In the genomic region with DNA sequence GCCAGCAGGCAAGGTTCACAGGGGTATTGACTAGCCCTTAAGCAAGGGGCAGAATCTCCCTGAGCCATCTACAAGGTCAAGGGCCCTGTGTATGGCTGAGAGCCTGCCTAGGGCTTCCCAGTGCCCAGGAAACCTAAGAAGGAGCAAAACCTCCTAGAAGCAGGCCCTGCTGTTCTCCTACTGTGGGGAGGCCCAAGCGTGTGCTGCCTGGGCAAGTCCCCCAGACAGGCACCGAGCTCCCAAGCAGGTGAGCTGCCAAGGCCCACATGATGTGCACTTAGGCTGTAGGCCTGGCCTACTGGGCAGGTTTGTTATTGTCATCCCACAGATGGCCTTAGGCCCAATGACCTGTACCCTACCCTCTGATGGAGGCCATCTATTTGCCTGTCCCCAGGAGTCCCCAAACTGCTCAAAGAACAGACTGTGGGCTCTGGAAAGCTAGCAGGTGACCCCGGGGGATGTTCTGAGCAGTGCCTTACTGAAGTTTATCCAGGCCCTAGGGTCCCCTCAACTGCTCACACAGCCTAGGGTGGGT, we compare ENCODE assay signal across 8 mouse cellular contexts. TPM values are rescaled to one million over a fixed set of nuclear protein-coding genes. Genes with fewer than 3 reads are reported as not detected.
DNase-seq lines count a peak whose midpoint lies in the region; ATAC-seq and TF ChIP-seq lines count a peak whose summit lies in the region.

No protein-coding gene starts in this region.

- intact Hi-C loops in gastrocnemius, adult 2 months (cut with DNase I): no loop called here

- no peak for TF ChIP-seq CTCF in gastrocnemius, adult 2 months (IDR thresholded peaks at IDR 0.05)

- no peak overlapping the region for H3K4me2 ChIP-seq in midbrain, embryonic 14.5 days (ENCODE audit: low read length)
- H3K4me2 ChIP-seq in midbrain, embryonic 11.5 days: no peak overlapping the region
- no peak overlapping the region; the same call in 1 of the 2 replicates for H3K4me2 ChIP-seq in intestine, embryonic 14.5 days (ENCODE audit: low read length)
- no peak overlapping the region for H3K4me2 ChIP-seq in stomach, embryonic 14.5 days (replicated peaks; ENCODE audit: low read depth, low read length)

- peaks cover 9% of the 10 kb centered on the region; the same call in 1 of the 2 replicates for H3K27me3 ChIP-seq in midbrain, embryonic 14.5 days (ENCODE audit: control insufficient read depth, insufficient read depth, low read length)
- no peaks in the 10 kb centered on the region for H3K27me3 ChIP-seq in midbrain, embryonic 11.5 days (ENCODE audit: control insufficient read depth, insufficient read depth, low read length)
- peaks cover 7% of the 10 kb centered on the region for H3K27me3 ChIP-seq in intestine, embryonic 14.5 days (replicated peaks; ENCODE audit: control insufficient read depth, insufficient read depth, low read length)
- no peaks in the 10 kb centered on the region for H3K27me3 ChIP-seq in stomach, embryonic 14.5 days (ENCODE audit: control insufficient read depth, insufficient read depth, low read length)

- no peak for ATAC-seq in midbrain, embryonic 14.5 days (ENCODE audit: low FRiP score, low TSS enrichment)
- no peak for ATAC-seq in midbrain, embryonic 11.5 days (ENCODE audit: low FRiP score)
- no peak for ATAC-seq in intestine, embryonic 14.5 days (replicated peaks; ENCODE audit: low FRiP score, low TSS enrichment, low read depth)
- no peak for ATAC-seq in stomach, embryonic 14.5 days (ENCODE audit: insufficient number of reproducible peaks, insufficient read depth, low FRiP score, low read depth)
- ATAC-seq in megakaryocyte, adult 5-6 weeks (ENCODE audit: poor library complexity, severe bottlenecking): no peak

- no peak for DNase-seq in gastrocnemius, adult 2 months
- DNase-seq in gastrocnemius, postnatal 25 days: no peak
- no peak for DNase-seq in midbrain, embryonic 14.5 days
- no peak for DNase-seq in midbrain, embryonic 11.5 days (ENCODE audit: low spot score, missing footprints)
- DNase-seq in intestine, embryonic 14.5 days (ENCODE audit: low spot score): no peak
- DNase-seq in cerebellum, postnatal 14 days: no peak

- H3K9ac ChIP-seq in midbrain, embryonic 14.5 days (replicated peaks; ENCODE audit: low read length): no peak overlapping the region
- H3K9ac ChIP-seq in midbrain, embryonic 11.5 days (ENCODE audit: low read length): no peak overlapping the region
- no peak overlapping the region for H3K9ac ChIP-seq in intestine, embryonic 14.5 days (ENCODE audit: low read length)
- no peak overlapping the region for H3K9ac ChIP-seq in stomach, embryonic 14.5 days (replicated peaks; ENCODE audit: low read depth, low read length)

- 88% methylated on average over 3 of the region's 3 CpGs for WGBS in midbrain, embryonic 14.5 days
- WGBS in midbrain, embryonic 11.5 days: 90% methylated on average over 3 of the region's 3 CpGs
- WGBS in intestine, embryonic 14.5 days: 92% methylated on average over 3 of the region's 3 CpGs
- WGBS in stomach, embryonic 14.5 days: 63% methylated on average over 3 of the region's 3 CpGs

- H3K36me3 ChIP-seq in midbrain, embryonic 14.5 days (ENCODE audit: control insufficient read depth, insufficient read depth, low read length): no peaks in the 10 kb centered on the region
- H3K36me3 ChIP-seq in midbrain, embryonic 11.5 days (ENCODE audit: control insufficient read depth, insufficient read depth, low read length): no peaks in the 10 kb centered on the region
- H3K36me3 ChIP-seq in intestine, embryonic 14.5 days (ENCODE audit: control insufficient read depth, insufficient read depth, low read length): no peaks in the 10 kb centered on the region
- H3K36me3 ChIP-seq in stomach, embryonic 14.5 days (ENCODE audit: control insufficient read depth, insufficient read depth, low read length): no peaks in the 10 kb centered on the region

- peak overlapping the region; percentile 78 for H3K27ac ChIP-seq in gastrocnemius, adult 2 months
- H3K27ac ChIP-seq in midbrain, embryonic 14.5 days (replicated peaks; ENCODE audit: low read depth, low read length): 0 out of 2 replicates have a peak overlapping the region, but pooled peaks have one; percentile 45
- no peak overlapping the region for H3K27ac ChIP-seq in midbrain, embryonic 11.5 days (ENCODE audit: low read depth, low read length)
- H3K27ac ChIP-seq in intestine, embryonic 14.5 days (ENCODE audit: low read depth): peak overlapping the region; percentile 90
- peak overlapping the region; percentile 95 for H3K27ac ChIP-seq in stomach, embryonic 14.5 days (ENCODE audit: low read length)

- no peak overlapping the region for H3K4me3 ChIP-seq in gastrocnemius, adult 2 months
- no peak overlapping the region for H3K4me3 ChIP-seq in midbrain, embryonic 14.5 days (replicated peaks; ENCODE audit: low read depth, low read length)
- H3K4me3 ChIP-seq in midbrain, embryonic 11.5 days (ENCODE audit: low read depth, low read length): no peak overlapping the region
- H3K4me3 ChIP-seq in intestine, embryonic 14.5 days (ENCODE audit: low read depth, low read length): no peak overlapping the region
- H3K4me3 ChIP-seq in stomach, embryonic 14.5 days (ENCODE audit: low read depth, low read length): no peak overlapping the region

- peaks cover 30% of the 10 kb centered on the region for H3K4me1 ChIP-seq in midbrain, embryonic 14.5 days (ENCODE audit: control insufficient read depth, insufficient read depth, low read length)
- peaks cover 27% of the 10 kb centered on the region for H3K4me1 ChIP-seq in midbrain, embryonic 11.5 days (ENCODE audit: control insufficient read depth, insufficient read depth, low read length)
- peaks cover 41% of the 10 kb centered on the region for H3K4me1 ChIP-seq in intestine, embryonic 14.5 days (replicated peaks; ENCODE audit: control insufficient read depth, insufficient read depth, low read length)
- peaks cover 49% of the 10 kb centered on the region for H3K4me1 ChIP-seq in stomach, embryonic 14.5 days (ENCODE audit: control insufficient read depth, insufficient read depth, low read length)

- H3K9me3 ChIP-seq in midbrain, embryonic 14.5 days (ENCODE audit: control insufficient read depth, low read length): no peaks in the 10 kb centered on the region
- H3K9me3 ChIP-seq in midbrain, embryonic 11.5 days (ENCODE audit: control insufficient read depth, low read length): no peaks in the 10 kb centered on the region
- H3K9me3 ChIP-seq in intestine, embryonic 14.5 days (ENCODE audit: control insufficient read depth, low read length): no peaks in the 10 kb centered on the region
- no peaks in the 10 kb centered on the region for H3K9me3 ChIP-seq in stomach, embryonic 14.5 days (ENCODE audit: control insufficient read depth, low read depth, low read length)

RNA-seq across cellular contexts. Expression of gene Notch1, which starts 9.7 kb away (rescaled TPM):
- 10 to 100 TPM in 1 of 2 experiments, 1 to 10 TPM in 1; 6.9 to 11.9 TPM for total RNA-seq in gastrocnemius, adult 2 months (2021)
- 1 to 10 TPM; 7.0 to 9.2 TPM for total RNA-seq in gastrocnemius, postnatal 25 days (2021)
- polyA plus RNA-seq in midbrain, embryonic 14.5 days (2014; fragmentation: Nextera tagmentation; extraction: Ambion mirVana): 22.0 and 33.9 TPM in 2 replicates
- polyA plus RNA-seq in midbrain, embryonic 11.5 days (2014; fragmentation: Nextera tagmentation; extraction: Ambion mirVana): 40.8 and 47.5 TPM in 2 replicates
- 21.6 and 24.3 TPM in 2 replicates for polyA plus RNA-seq in intestine, embryonic 14.5 days (2014; fragmentation: Nextera tagmentation; extraction: Ambion mirVana)
- 29.5 and 31.7 TPM in 2 replicates for polyA plus RNA-seq in stomach, embryonic 14.5 days (2014; fragmentation: Nextera tagmentation; extraction: Ambion mirVana)
- 37.6 and 43.0 TPM in 2 replicates for total RNA-seq in megakaryocyte, adult 5-6 weeks (2015)
- 22.3 and 48.3 TPM in 2 replicates for total RNA-seq in megakaryocyte, adult 5-6 weeks (2017)
